Mouse (Mus musculus): ENCODE data around the gene Ndn.

GRCm38 (mm10) chr7:62346269-62346668 lies at the start of gene Ndn:
- TF ChIP-seq CTCF (IDR thresholded peaks at IDR 0.05; ENCODE audit: control insufficient read depth, insufficient read depth, insufficient read length) (no peak), MYOG (IDR thresholded peaks at IDR 0.05; ENCODE audit: control insufficient read depth, extremely low read depth, insufficient read length) (no peak)
